Mouse (Mus musculus): ENCODE results near the gene Dhfr.

DNA sequence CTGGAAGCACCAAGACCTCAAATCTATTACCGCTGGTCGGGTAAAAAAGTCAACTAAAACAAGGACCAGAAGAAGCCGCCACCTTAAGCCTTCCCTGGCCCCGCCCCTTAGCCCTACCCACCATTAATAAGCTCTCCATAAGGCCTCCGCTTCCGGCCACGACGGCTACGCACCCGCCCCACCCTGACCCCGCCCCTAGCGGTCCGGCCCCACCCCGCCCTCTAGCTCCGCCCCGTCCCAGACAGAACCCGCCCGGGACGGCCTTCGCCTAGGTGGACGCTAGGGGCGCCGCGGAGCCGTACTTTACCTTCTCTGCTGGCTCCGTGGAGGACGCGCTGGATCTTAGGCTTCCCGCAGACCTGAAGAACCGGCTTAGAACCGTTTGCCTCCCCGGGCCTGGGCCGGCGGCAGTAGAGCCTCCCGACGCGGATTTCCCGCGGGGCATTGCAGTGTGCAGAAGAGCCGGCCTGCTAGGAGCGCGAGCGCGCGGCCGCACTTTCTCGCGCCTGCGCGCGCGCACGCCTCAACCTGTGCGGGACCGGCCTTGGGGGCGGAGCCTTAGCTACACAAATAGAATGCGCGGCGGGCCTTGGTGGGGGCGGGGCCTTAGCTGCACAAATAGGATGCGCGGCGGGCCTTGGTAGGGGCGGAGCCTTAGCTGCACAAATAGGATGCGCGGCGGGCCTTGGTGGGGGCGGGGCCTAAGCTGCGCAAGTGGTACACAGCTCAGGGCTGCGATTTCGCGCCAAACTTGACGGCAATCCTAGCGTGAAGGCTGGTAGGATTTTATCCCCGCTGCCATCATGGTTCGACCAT lies at the start of gene Dhfr, which contains the start of gene Msh3:
- TF ChIP-seq CTCF (IDR thresholded peaks at IDR 0.05; ENCODE audit: extremely low read depth, insufficient read length, insufficient replicate concordance, low read depth, low read length) (peak; percentile 83; the same call in 1 of the 2 replicates), POLR2A (IDR thresholded peaks at IDR 0.05; ENCODE audit: low read depth, low read length) (peak; percentile 46)
